Mouse (Mus musculus): Measurements from ENCODE around the gene Srcin1.

Srcin1 gene

DNA sequence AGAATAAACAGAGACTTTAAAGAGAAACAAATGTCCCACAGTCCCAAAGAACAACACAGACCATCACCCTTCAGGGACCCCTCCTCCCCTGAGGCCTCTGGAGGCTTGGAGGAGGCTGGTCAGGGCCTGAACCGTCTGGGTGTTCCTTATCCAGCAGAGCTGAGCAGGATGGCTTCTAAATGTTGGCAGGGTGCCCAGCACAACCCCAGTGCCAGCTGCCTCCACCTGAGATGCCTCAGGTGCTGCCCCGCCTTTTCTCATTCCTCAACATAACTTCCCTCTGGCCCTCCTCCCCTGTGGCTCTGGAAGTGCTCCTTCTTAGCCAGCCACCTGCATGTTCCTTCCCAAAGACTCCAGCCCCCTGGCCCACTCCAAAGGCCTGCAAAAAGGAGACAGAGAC, 2.3 kb upstream of the Srcin1 start:
- DNase-seq (ENCODE audit: low spot score) = peak; percentile 82

DNA sequence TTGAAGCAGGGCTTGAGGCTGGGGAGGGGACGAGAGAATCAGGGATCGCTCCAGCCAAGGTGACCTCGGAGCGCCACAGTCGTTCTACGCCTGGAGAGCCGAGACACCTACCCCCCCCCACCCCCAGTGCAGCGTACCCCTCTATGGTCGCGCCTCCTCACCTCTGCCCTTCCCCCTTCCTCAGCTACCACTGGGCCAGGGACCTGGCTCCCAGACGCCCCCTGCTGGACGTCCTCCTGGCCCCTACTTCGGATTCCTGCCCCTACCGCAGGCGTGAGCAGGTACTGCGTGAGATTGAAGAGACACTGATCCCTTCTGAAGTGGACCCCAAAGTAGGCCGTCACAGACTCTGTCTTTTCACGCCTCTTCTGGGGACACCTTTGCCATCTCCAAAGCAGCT, 348 bp downstream of the Srcin1 start:
- DNase-seq (ENCODE audit: low spot score) = peak; percentile 81

DNA sequence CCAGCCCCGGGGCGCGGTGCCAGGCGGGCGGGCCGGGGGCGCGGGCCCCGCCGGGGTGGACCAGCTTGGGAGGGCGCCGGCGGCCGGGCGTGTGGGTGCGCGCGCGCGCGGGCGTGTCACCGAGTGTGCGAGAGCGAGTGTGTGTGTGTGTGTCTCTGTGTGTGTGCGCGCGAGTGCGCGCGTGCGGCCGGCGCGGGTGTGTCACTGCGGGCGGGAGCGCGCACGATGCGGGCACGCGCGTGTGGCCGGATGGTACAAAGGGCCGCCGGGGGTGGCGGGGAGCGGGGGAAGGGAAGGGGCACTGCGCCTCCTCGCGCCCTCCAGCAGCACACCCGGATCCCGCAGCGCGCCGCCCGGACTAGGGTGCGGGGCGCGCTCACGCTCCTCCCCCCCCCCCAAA, 911 bp downstream of the Srcin1 start:
- peak; percentile 40 for DNase-seq (ENCODE audit: low spot score)

DNA sequence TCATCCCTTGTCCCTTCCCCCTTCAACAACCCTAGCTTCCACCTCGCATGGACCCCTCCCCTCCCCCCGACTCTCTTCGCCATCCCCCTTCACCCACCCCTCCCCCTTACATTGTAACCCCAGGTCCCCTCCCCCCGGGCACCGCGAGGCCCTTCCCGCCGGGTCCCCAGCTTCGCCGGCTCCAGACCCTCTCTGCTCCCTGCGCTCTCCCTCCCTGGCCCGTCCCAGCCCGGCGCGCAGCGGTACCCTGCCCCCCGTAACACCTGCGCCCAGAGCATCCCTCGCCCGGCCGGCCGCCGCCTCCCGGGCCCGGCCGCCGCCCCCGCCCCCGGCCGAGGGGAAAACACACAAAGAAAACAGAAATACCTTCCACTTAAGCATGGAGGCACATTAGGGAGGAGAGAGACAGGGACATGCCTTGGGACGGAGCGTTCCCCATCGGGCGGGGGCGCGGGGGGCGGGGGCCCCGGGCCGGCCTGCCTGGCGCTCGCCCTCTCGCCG, 1.4 kb downstream of the Srcin1 start:
- no peak for DNase-seq (ENCODE audit: low spot score)

DNA sequence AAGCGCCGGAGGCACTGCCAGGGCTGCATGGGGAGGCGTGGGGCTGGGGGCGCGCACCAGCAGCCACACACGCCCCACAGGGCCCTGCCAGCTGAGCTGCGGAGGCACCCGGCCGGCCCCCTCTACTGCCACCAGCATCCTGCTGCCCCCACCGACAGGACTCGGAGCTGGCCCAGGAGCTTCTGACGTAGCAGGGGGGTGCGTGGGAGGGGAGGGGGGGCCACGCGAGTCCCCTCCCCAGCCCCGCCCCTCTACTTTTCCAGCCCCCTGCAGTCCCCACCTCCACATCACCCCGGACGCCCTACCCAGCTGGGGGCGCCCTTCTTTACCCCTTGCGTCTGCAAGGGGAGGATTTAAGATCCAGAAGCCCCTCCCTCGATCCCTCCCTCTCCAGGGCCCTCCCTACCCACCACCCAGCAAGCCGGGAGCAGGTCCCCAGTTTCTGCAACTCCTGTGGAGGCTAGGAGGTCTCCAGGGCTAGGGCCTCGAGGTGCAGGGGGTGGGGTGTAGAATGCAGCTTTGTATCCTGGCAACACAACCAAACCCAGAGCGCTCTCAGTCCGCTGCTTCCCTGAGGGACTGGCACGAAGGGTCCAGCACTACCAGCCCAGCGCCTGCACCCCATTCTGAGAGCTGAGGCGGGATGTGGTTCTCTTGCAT, 2.0 kb downstream of the Srcin1 start:
- DNase-seq (ENCODE audit: low spot score) = no peak

DNA sequence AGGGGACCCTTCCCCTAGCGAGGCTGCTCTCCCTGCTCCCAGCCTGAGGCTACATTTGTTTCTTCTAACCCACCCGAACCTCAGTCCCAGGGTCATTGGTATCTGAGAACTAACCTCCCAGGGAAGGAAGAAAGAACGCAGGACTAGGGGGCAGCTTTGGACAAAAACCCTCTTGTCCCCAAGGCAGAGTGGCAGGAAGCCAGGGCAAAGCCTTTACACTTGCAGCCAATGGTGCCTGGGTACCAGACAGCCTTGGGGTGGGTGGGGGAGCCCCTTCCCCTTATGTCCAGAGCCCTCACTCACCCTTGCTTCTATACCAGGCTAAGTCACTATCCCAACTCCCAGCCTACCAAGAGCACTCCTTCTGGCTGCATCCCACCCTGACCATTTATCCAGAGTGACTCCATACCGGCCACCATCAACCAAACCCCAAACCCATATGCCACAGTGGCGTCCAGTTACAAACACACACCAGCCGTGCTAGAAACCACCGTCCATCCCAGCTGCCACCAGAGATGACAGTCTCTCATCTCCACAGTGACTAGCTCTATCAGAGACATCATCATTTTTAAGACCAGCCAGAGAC, 3.0 kb downstream of the Srcin1 start:
- no peak for DNase-seq (ENCODE audit: low spot score)

DNA sequence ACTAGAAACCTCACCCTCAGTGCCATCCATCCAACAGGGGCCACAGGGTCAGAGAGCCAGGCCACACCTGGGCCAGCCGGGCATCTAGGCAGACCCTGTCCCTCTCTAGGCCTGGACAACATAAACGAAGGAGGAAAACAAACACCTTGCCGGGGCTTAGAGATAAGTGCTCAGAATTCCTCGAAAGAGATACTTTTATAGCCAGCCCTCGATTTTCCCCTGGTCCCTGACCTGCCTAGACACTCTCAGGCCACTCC, 4.0 kb downstream of the Srcin1 start:
- no peak for DNase-seq (ENCODE audit: low spot score)

DNA sequence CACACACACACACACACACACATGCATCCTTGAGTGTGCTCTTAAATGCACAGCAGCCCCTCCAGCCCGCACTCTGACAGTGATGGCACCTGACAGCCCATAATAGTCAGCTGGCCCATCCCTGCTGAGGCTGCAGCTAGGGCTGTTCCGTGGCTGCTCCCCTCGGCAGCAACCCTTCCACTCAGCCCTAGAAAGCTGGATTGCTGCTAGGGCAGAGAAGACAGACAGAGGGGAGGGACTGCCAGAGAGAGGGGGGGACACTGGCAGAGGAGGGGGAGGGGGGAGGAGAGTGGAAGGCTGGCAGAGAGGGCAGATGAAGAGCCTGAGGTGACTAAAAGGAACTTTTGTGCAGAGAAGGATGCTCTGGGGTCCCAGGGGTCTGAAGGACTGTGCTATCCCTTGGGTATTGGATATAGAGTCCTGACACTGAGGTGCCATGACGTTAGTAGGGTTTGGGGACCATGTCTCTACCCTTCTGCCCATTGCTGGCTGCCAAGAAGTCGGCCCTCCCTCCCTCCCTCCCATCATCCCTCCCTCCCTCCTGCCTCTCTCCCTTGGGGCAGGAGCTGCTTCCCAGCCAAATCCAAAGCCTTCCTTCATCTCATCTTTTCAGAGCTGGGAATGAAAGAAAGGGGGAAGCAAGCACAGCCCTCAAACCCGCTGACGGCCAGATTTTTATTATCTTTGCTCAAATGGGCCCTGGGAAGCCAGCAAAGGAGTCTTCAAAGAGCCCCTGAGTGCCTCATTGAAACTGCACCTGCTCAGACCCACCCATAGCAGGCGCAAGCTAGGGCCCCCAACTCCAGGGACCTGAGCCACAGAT, 4.5 kb downstream of the Srcin1 start:
- no peak for DNase-seq (ENCODE audit: low spot score)

DNA sequence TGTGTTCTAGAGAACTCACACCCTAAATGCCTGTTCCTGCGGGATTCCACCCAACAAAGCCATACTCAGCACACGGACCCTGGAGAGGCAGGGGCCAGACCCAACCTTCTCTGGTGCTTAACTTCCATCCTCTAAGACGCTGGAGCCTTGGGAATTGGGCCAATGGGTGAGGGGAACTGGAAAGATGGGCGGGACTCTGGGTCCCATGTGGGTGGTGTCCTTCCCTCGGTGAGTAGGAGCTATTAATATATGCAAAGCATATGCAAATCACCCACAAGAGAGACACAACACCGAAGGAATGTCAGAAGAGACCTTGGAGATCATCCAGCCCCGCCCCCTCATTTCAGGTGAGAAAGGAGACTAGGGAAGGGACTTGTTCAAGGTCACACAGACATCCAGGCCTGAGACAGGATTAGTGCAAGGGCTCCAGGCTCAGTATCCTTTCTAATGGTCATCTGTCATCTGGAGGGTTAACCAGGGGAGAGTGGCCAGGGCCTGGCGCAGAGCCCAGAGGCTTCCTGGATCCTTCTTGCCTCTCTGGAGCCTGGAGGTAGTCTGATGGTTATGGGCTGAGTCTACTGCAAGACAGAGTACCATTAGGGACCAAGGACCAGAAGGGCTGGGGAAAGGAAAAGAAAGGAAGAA, 5.4 kb downstream of the Srcin1 start:
- DNase-seq (ENCODE audit: low spot score) = no peak

DNA sequence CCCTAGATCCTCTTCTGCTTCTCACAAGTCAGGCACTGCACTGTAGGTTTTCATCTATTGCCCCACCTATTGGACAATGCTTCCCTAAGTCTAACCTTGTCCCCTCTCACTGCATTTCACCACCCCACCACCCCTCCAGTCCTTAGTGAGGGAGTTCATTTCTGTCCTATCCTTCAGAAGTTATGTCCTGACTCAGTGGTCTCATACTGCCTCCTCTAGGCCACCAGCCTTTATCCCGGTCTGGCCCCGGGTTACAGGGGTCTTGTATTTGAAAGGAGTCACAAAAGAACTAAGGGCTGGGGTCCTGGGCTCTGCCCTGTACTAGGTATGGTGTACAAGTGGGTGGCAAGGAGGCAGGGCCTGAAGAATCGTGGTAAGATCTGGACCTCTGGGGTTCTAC, 6.2 kb downstream of the Srcin1 start:
- DNase-seq (ENCODE audit: low spot score) = no peak

DNA sequence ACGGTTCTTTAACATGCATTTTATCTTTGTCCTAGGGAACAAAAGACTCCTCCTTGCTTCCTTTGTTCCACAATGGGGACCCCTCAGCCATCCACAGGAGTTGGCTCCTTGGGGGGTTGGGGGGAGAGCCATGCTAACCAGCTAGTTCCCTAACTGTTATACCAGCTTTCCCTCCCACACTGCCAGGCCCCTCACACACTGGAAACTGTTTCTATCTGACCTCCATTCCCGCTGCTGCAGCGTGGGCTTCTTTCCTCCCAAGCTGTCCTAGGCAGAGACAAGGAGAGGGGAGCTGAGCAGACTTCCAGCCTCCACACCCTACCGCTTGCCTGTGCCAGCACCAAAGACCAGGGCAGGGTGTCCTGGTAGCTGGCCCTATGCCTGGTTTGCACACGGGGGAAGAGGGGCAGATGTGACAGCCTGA, 6.7 kb downstream of the Srcin1 start:
- no peak for DNase-seq (ENCODE audit: low spot score)

DNA sequence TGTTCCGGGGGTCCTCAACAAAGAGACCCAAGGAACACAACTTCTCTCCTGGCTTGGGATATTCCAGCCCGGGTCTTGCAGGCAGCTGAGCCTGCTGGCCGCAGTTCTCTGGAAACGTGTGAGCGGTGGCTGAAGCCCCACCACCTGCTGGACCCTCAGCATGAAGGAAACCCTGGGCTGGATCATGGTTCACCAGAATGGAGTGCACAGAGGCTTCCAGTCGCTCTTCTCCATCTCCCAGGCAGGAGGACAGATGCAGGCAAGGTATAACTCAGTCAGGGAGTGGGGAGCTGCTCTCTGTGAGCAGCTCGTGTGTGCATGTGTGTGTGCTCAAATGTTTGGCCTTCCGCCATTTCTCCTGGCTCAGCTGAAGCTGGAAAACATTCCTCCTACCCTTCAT, 7.3 kb downstream of the Srcin1 start:
- DNase-seq (ENCODE audit: low spot score) = peak; percentile 80

DNA sequence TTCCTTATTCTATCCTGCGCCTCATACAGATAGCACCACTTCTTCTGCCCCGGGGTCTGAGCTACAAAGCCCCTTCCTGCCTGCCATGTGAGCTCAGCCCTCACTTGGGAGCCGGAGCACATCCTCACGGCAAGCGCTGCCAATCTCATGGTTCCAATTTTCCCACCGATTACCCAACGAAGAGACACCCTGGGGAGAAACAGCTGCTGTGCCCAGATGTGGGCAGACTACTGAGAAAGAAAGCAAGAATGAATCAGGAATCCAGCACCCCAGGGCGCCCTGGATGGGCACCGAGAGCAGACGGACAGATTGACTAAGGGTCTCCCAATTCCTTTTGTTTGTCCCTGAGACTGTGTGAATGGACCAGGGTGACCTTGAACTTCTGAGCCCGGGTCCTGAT, 8.5 kb downstream of the Srcin1 start:
- no peak for DNase-seq (ENCODE audit: low spot score)

DNA sequence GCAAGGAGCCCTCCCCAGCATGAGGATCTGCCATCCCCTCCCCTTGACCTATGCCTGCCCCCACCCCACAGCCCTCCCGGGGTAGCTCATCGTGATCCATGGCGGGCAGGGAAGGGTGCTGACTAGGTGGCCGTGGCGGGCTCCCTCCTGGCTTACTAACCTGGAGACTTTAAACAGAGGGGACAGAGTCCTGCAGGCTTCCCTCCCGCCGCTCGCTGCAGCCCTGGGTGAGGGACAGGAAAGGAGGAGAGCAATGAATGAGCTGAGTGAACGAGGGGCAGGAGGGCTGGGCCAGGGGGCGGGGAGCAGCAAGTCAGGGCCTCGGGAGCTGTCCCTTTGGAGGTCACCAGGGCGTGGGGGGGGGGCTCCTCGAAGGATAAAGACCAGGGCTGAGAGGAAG, 9.4 kb downstream of the Srcin1 start:
- no peak for DNase-seq (ENCODE audit: low spot score)

DNA sequence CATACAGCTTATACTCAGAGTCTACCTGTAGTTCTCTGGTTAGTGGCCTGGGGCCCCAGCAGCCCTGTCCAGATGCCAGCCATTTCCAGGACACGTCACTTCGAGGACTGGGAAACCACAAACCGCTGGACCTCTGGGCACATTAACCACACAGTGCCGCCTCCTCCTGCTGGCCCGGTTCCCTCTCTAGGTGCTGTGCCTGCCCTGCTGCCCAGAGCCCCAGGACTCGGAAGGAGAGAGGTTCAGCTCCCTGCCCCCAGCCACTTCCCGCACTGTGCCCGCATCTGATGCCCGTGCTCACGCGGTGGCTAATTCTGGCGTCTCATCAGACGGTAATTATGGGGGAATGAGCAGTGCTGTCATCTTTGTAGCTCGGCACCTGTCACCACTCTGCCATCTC, 12.3 kb downstream of the Srcin1 start:
- no peak for DNase-seq (ENCODE audit: low spot score)

DNA sequence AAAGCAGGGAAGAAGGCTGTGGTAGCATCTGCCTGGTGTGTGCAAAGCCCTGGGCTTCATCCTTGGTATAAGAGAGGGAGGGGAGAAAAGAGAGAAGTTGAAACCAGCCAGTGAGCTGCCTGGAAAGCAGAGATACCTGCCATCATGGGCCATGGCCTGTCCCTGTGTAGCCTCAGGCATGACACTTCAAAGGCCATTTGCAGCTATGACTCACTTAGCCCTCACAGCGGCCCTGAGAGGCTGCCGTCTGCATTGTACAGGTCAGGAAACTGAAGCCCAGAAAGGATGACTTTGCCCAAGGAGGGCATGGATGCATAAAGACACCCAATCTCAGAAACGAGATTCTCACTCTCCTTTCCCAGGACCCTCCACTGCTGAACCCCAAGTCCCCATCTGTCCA, 13.4 kb downstream of the Srcin1 start:
- DNase-seq (ENCODE audit: low spot score) = no peak

DNA sequence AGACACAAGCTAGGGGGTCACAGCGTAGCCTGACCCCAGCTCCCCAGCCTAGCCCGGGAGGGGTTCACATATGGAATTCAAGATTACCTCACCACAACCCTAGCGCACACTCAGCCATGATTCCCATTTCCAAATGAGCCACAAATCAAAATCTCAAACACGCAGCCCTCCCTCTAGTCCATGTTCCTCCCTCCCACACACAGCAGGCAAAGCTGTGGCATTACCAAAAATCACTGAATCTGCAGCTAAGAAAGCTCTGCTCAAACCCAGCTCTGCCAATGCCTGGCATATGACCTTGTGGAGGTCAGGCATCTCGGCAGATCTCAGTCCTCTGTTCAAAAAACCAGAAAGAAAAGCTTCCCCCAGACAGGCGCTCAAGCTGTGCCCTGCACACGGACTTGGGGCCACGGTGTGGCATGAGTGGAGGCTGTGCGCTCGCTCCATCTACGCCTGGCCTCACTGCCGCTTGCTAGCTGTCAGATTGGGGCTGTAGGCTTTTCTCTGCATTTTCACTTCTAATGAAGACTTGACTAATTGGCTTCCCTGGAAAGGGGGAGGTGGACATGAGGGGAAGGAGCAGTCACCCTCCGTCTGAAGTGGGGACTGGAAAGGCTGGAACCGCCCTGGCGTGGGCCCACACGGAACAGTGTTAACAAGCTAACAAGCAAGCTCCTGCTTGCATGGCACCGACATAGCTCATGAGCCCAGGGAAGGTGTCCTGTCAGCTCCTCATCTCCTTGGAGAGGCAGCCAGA, 15.6 kb downstream of the Srcin1 start:
- DNase-seq (ENCODE audit: low spot score) = no peak

DNA sequence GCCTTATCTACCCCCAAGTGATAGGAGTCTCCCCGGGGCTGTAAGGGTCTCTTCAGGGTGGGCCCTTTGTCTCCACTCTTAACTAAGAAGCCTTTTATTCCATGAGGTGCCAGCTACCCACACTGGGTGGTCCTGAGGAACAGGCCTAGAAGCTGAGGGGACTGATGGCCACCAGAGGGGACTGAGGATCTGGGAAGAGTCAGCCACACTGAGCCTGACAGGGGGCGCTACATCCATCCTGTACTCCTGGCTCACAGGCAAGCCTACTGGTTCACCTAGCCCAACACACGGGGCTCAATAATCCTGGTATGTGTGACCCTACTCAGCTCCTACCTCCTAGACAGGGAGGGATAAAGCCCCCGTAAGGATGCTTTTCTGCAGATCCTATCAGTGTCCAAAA, 16.4 kb downstream of the Srcin1 start:
- DNase-seq (ENCODE audit: low spot score) = no peak

DNA sequence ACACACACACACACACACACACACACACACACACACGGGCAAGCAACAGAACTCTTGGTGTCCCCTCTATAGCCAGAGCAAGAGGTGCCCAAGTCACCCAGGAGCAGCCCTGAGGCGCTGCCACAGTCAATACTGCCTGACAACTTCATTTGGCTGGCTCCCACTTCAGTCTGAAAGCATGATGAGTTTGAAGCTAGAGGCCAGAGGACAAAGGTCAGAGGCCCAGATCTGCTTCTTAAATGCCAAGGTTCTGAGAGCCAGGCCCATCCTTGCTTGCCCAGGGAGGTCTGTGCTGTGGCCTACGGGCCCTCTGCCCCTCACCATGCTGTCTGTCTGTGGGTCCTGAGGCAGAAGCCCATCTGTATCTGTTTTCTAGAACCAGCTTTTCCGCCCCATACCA, 18.1 kb downstream of the Srcin1 start:
- no peak for DNase-seq (ENCODE audit: low spot score)

DNA sequence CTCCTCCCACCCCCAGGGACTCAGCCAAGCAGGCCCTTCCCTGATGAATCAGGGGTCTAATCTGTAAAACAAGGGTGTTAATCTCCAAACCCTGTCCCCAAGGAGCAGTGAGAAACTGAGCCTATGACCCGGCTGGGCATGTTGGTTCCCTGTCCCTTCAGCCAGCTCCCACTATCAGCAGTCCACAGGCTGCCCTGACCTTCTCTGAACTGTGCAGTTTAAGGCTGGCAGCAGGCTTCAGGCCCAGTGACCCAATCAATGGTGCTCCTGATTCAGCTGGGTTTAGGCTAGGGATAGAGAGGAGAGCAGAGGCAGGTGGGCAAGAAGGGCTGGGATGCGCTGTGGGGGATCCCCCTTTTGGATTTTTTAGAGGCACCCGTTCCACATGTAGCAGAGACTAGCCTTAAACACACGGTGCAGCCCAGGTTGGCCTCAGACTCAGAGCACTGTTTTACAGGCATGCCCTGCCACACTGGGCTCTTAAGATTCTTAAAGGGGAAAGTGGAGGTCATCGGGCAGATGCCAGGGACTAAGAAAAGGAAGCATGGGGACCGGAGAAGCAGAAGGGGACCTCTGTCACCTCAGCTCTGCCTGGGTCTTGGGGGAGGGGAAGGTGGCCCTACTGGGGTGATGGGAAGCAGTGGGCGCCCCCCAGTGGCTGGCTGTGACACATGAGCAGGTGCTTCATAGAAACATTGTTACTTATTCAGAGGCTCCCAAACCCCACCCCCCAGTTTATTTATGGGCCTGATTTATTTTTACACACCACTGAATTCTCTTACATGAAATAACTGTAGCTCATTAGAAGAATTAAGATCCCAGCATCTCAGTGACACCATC, 19.2 kb downstream of the Srcin1 start:
- peak; percentile 68 for DNase-seq (ENCODE audit: low spot score)

DNA sequence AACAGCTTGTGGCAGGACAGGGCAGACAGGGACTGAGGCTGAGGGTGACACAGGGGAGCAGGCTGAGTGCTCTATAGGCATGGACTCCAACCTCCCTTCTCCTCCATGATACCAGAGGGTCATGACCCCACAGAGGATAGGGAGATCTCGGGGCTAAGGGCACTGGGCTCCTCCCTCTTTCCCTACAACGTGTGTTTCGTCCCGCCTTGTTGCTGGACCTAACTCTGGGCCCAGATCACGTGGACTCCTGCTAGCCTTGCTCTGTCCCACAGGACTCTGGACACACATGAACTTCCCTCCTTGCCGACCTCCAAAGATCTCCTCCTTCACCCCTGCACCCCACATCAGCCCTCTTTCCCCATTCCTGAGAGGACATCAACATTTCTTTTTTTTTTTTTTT, 20.8 kb downstream of the Srcin1 start:
- no peak for DNase-seq (ENCODE audit: low spot score)

All from urinary bladder, postnatal 14 days (tissue).